Comparison of ENCODE assay signal across 19 mouse cellular contexts in the genomic region with DNA sequence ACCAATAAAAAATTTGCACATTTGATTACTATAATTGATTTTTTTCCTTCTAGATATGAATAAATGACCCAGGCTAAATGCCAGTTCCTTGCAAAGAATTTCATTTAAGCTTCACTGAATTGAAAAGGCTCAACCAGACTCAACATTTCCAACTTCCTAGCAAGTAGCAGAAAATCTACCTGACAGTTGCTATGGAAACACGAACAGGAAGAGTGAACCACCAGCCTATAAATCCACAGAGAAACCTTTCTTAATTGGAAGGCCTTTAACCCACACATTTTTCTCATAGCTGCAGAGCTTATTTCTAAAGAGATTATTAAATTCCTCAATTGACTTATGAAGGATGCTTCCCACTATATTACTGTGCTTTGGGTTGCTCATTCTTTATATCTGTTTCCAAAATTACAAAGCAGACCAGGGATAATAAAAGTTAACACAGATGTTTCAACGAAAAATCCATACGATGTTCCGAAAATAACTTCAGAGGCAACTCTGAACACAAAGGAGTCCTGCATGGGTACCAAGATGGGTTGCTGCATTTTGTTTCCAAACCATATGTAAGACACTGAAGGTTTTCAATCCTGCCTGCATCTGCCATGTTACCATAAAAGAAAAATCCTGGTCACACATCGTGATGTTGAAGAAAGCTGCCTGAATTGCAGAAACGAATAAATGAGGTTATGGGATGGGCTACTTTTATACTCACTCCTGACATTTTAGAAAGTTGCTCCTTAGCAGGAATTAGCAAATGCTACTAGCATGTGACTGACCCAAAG. TPM values are rescaled to one million over a fixed set of nuclear protein-coding genes. Genes with fewer than 3 reads are reported as not detected.
DNase-seq lines count a peak whose midpoint lies in the region; ATAC-seq lines count a peak whose summit lies in the region.
"Had no signal": no experiment of that assay in that cellular context is flagged by ENCODE, and none has a peak within 500 bp of the region (broad histone marks: within the 10 kb centered on the region; RNA-seq: fewer than 3 reads in every experiment).

No protein-coding gene starts in this region.

- H3K27ac ChIP-seq in forebrain, embryonic 14.5 days (ENCODE audit: low read depth, low read length) = peak overlapping the region; percentile 35; the same call in 1 of the 2 replicates
- no peak overlapping the region for H3K27ac ChIP-seq in forebrain, embryonic 13.5 days
- peak overlapping the region; percentile 81 for H3K27ac ChIP-seq in midbrain, embryonic 15.5 days

- H3K36me3 ChIP-seq in forebrain, embryonic 14.5 days (ENCODE audit: control insufficient read depth, insufficient read depth, low read length) = no peaks in the 10 kb centered on the region
- no peaks in the 10 kb centered on the region for H3K36me3 ChIP-seq in forebrain, embryonic 13.5 days (ENCODE audit: poor library complexity, severe bottlenecking)
- H3K36me3 ChIP-seq in midbrain, embryonic 15.5 days (replicated peaks) = no peaks in the 10 kb centered on the region
- H3K36me3 ChIP-seq: G1E; heart, embryonic 12.5 days had no signal

- 62% methylated on average over 6 of the region's 6 CpGs for WGBS in forebrain, embryonic 14.5 days
- 62% methylated on average over 6 of the region's 6 CpGs for WGBS in forebrain, embryonic 13.5 days
- WGBS in midbrain, embryonic 15.5 days = 33% methylated on average over 6 of the region's 6 CpGs

- no peak overlapping the region for H3K9ac ChIP-seq in forebrain, embryonic 14.5 days (ENCODE audit: low read length)
- H3K9ac ChIP-seq in forebrain, embryonic 13.5 days = no peak overlapping the region
- H3K9ac ChIP-seq in midbrain, embryonic 15.5 days = no peak overlapping the region
- H3K9ac ChIP-seq: heart, embryonic 12.5 days; lung, embryonic 14.5 days had no signal

- H3K27me3 ChIP-seq in forebrain, embryonic 14.5 days (replicated peaks; ENCODE audit: control insufficient read depth, insufficient read depth, low read length) = no peaks in the 10 kb centered on the region
- no peaks in the 10 kb centered on the region for H3K27me3 ChIP-seq in forebrain, embryonic 13.5 days
- no peaks in the 10 kb centered on the region for H3K27me3 ChIP-seq in midbrain, embryonic 15.5 days (replicated peaks)
- H3K27me3 ChIP-seq: heart, embryonic 12.5 days had no signal

- H3K9me3 ChIP-seq in forebrain, embryonic 14.5 days (replicated peaks; ENCODE audit: control insufficient read depth, low read length) = no peaks in the 10 kb centered on the region
- no peaks in the 10 kb centered on the region for H3K9me3 ChIP-seq in forebrain, embryonic 13.5 days (replicated peaks)
- no peaks in the 10 kb centered on the region for H3K9me3 ChIP-seq in midbrain, embryonic 15.5 days
- H3K9me3 ChIP-seq: G1E; heart, embryonic 12.5 days had no signal

- ATAC-seq in forebrain, embryonic 14.5 days = peak; percentile 27; the same call in 1 of the 2 replicates
- ATAC-seq in forebrain, embryonic 13.5 days = no peak; the same call in 1 of the 2 replicates
- ATAC-seq in midbrain, embryonic 15.5 days (replicated peaks) = peak; percentile 75
- ATAC-seq: inflammation-experienced regulatory T-cells, adult 6 months had no signal

- H3K4me2 ChIP-seq in forebrain, embryonic 14.5 days (ENCODE audit: low read length) = no peak overlapping the region
- H3K4me2 ChIP-seq in forebrain, embryonic 13.5 days = no peak overlapping the region
- H3K4me2 ChIP-seq in midbrain, embryonic 15.5 days = peak overlapping the region; percentile 3; the same call in 1 of the 2 replicates
- H3K4me2 ChIP-seq: heart, embryonic 12.5 days; lung, embryonic 14.5 days had no signal

- H3K4me3 ChIP-seq in forebrain, embryonic 14.5 days (ENCODE audit: low read depth, low read length) = no peak overlapping the region
- H3K4me3 ChIP-seq in forebrain, embryonic 13.5 days = no peak overlapping the region
- H3K4me3 ChIP-seq in midbrain, embryonic 15.5 days = no peak overlapping the region
- H3K4me3 ChIP-seq: heart, embryonic 12.5 days had no signal

- DNase-seq in forebrain, embryonic 14.5 days (ENCODE audit: low spot score) = peak; percentile 69
- DNase-seq in R1 (ENCODE audit: low read depth, low spot score) = peak; percentile 6
- DNase-seq in forelimb bud, embryonic 11.5 days (ENCODE audit: low read depth, low spot score) = peak; percentile 49
- DNase-seq in yolk sac, embryonic 10.5 days (ENCODE audit: low spot score) = no peak
- DNase-seq in adrenal gland, adult 2 months = no peak
- DNase-seq in cerebellum, adult 11 months = no peak
- DNase-seq: B cell, adult 2 months; cerebellum, postnatal 14 days; gastrocnemius, postnatal 14 days; kidney, postnatal 10 days; layer of hippocampus, postnatal 36 days; liver; lung, embryonic 14.5 days; thymus, adult 2 months had no signal

- H3K4me1 ChIP-seq in forebrain, embryonic 14.5 days (ENCODE audit: control insufficient read depth, insufficient read depth, low read length) = peaks cover 11% of the 10 kb centered on the region
- H3K4me1 ChIP-seq in forebrain, embryonic 13.5 days = peaks cover 26% of the 10 kb centered on the region
- H3K4me1 ChIP-seq in midbrain, embryonic 15.5 days = peaks cover 36% of the 10 kb centered on the region

RNA-seq across cellular contexts. Expression of a gene that starts 22.0 kb away (rescaled TPM):
- 198 and 245 TPM in 2 replicates for polyA plus RNA-seq in forebrain, embryonic 14.5 days (2014; fragmentation: Nextera tagmentation; extraction: Ambion mirVana)
- 226 and 231 TPM in 2 replicates for polyA plus RNA-seq in forebrain, embryonic 13.5 days (2015; fragmentation: Nextera tagmentation; extraction: Ambion mirVana)
- polyA plus RNA-seq in midbrain, embryonic 15.5 days (2015; fragmentation: Nextera tagmentation; extraction: Ambion mirVana) = 185 and 190 TPM in 2 replicates
- total RNA-seq in adrenal gland, adult 2 months (2021) = 10 to 100 TPM; 45.5 to 47.6 TPM
- 20.1 and 21.2 TPM in 2 replicates for polyA plus RNA-seq in adrenal gland, adult 2 months (2012; rRNA removed)

Comparison
In these comparisons a context has a peak if more than half of its experiments do, and no peak if none do; other contexts are left out.
1. DNase-seq: peak in forebrain, embryonic 14.5 days (single experiment), R1 (single experiment) and forelimb bud, embryonic 11.5 days (single experiment); none in yolk sac, embryonic 10.5 days (single experiment), adrenal gland, adult 2 months (single experiment) and cerebellum, adult 11 months (single experiment).